Mouse (Mus musculus): ENCODE results near the gene Olfr1133. TPM values are rescaled to one million over a fixed set of nuclear protein-coding genes. Genes with fewer than 3 reads are reported as not detected.
"Not testable (repeated sequence)": the region's sequence is repeated elsewhere in the genome, so short reads cannot be mapped to it uniquely, and the experiment has no call there.

The Olfr1133 gene
- polyA plus RNA-seq, 1 experiment from 2014 or later: not detected

DNA sequence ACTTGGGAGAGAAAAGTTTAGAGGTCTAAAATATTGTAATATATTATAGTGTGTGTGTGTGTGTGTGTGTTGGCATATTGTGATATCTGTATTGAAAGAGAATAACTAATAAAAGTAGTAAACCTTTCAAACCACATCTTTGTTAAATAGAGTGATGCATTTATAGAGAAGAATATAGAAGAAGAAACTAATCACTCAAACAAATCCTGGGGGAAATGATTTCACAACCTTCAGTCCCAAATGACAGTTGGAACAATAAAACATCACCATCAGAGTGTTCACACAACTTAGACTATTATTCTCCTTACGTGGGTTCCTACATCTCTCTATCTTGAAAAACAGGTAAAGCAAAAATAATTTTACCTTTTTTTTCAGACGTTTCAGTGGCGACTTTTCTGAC, 20.4 kb downstream of the Olfr1133 start, which contains the start of gene Olfr1131:
Gene Olfr1131, plus strand, starts transcription at position 301 of the 400 bp plus-strand sequence.
- DNase-seq (ENCODE audit: low spot score) (no peak), ATAC-seq (ENCODE audit: low FRiP score, low TSS enrichment) (no peak)
- no peak within 1 kb of the TSS for H3K9ac ChIP-seq (ENCODE audit: low read length)
- H3K4me3 ChIP-seq (ENCODE audit: low read depth, low read length): no peak within 1 kb of the TSS
- TF ChIP-seq CTCF (IDR thresholded peaks at IDR 0.05; ENCODE audit: low read depth) (no peak), EP300 (optimal IDR thresholded peaks at IDR 0.05) (no peak)
- H3K9me3 ChIP-seq (ENCODE audit: control insufficient read depth, low read length): no peaks in the 10 kb centered on the region
- H3K27ac ChIP-seq (replicated peaks): no peak within 1 kb of the TSS
- no peaks in the 10 kb centered on the region for H3K27me3 ChIP-seq (ENCODE audit: control insufficient read depth, insufficient read depth, low read length)
- 50% methylated on average over 3 of the region's 3 CpGs for WGBS
- no peak within 1 kb of the TSS for H3K4me2 ChIP-seq (replicated peaks; ENCODE audit: low read depth)
- H3K4me1 ChIP-seq (replicated peaks; ENCODE audit: control insufficient read depth, insufficient read depth): no peaks in the 10 kb centered on the region
- no peaks in the 10 kb centered on the region for H3K36me3 ChIP-seq (ENCODE audit: control insufficient read depth, insufficient read depth, low read length)

- not testable (repeated sequence) for H3K9ac ChIP-seq (ENCODE audit: low read length); H3K27ac ChIP-seq (replicated peaks); ATAC-seq (ENCODE audit: low FRiP score, low TSS enrichment); H3K4me1 ChIP-seq (replicated peaks; ENCODE audit: control insufficient read depth, insufficient read depth); H3K27me3 ChIP-seq (ENCODE audit: control insufficient read depth, insufficient read depth, low read length); H3K4me3 ChIP-seq (ENCODE audit: low read depth, low read length); H3K9me3 ChIP-seq (ENCODE audit: control insufficient read depth, low read length); H3K4me2 ChIP-seq (replicated peaks; ENCODE audit: low read depth); H3K36me3 ChIP-seq (ENCODE audit: control insufficient read depth, insufficient read depth, low read length); DNase-seq (ENCODE audit: low spot score)
Measured at GRCm38 (mm10) chr2:87605912-87606311, 41.3 kb downstream of the Olfr1133 start, which contains the start of gene Olfr1130. Olfr1130 (plus strand) TSS chr2:87606212.

Other genes starting within 250 kb of the Olfr1133 start
- not detected in 2 replicates for gene Olfr1123, start 230.7 kb downstream of the Olfr1133 start, polyA plus RNA-seq (2015; fragmentation: Nextera tagmentation; extraction: Ambion mirVana)
- gene Olfr1124, start 217.1 kb downstream of the Olfr1133 start, polyA plus RNA-seq (2015; fragmentation: Nextera tagmentation; extraction: Ambion mirVana): 0.05 TPM in 1 of 2 replicates, not detected in the other
- not detected in 2 replicates for gene Olfr1126, start 193.4 kb downstream of the Olfr1133 start, polyA plus RNA-seq (2015; fragmentation: Nextera tagmentation; extraction: Ambion mirVana)
- not detected in 2 replicates for gene Pramel7, start 150.3 kb downstream of the Olfr1133 start, polyA plus RNA-seq (2015; fragmentation: Nextera tagmentation; extraction: Ambion mirVana)
- not detected in 2 replicates for gene Pramel6, start 140.8 kb downstream of the Olfr1133 start, polyA plus RNA-seq (2015; fragmentation: Nextera tagmentation; extraction: Ambion mirVana)
- gene Olfr153, start 115.6 kb downstream of the Olfr1133 start, polyA plus RNA-seq (2015; fragmentation: Nextera tagmentation; extraction: Ambion mirVana): not detected in 2 replicates
- not detected in 2 replicates for gene Olfr1128, start 101.8 kb downstream of the Olfr1133 start, polyA plus RNA-seq (2015; fragmentation: Nextera tagmentation; extraction: Ambion mirVana)
- gene Olfr1129, start 73.5 kb downstream of the Olfr1133 start, polyA plus RNA-seq (2015; fragmentation: Nextera tagmentation; extraction: Ambion mirVana): not detected in 2 replicates
- not detected in 2 replicates for gene Olfr1130, start 41.2 kb downstream of the Olfr1133 start, polyA plus RNA-seq (2015; fragmentation: Nextera tagmentation; extraction: Ambion mirVana)
- not detected in 2 replicates for gene Olfr1131, start 20.3 kb downstream of the Olfr1133 start, polyA plus RNA-seq (2015; fragmentation: Nextera tagmentation; extraction: Ambion mirVana)
- not detected in 2 replicates for gene Olfr1132, start 9.8 kb downstream of the Olfr1133 start, polyA plus RNA-seq (2015; fragmentation: Nextera tagmentation; extraction: Ambion mirVana)
- not detected in 2 replicates for gene Olfr1134, start 11.1 kb upstream of the Olfr1133 start, polyA plus RNA-seq (2015; fragmentation: Nextera tagmentation; extraction: Ambion mirVana)
- not detected in 2 replicates for gene Olfr1135, start 26.3 kb upstream of the Olfr1133 start, polyA plus RNA-seq (2015; fragmentation: Nextera tagmentation; extraction: Ambion mirVana)
- not detected in 2 replicates for gene Olfr1136, start 46.6 kb upstream of the Olfr1133 start, polyA plus RNA-seq (2015; fragmentation: Nextera tagmentation; extraction: Ambion mirVana)
- gene Olfr1137, start 65.8 kb upstream of the Olfr1133 start, polyA plus RNA-seq (2015; fragmentation: Nextera tagmentation; extraction: Ambion mirVana): not detected in 2 replicates
- gene Olfr1138, start 92.6 kb upstream of the Olfr1133 start, polyA plus RNA-seq (2015; fragmentation: Nextera tagmentation; extraction: Ambion mirVana): not detected in 2 replicates
- not detected in 2 replicates for gene Olfr1140, start 96.4 kb upstream of the Olfr1133 start, polyA plus RNA-seq (2015; fragmentation: Nextera tagmentation; extraction: Ambion mirVana)
- gene Olfr1141, start 106.6 kb upstream of the Olfr1133 start, polyA plus RNA-seq (2015; fragmentation: Nextera tagmentation; extraction: Ambion mirVana): not detected in 2 replicates
- gene Olfr152, start 132.1 kb upstream of the Olfr1133 start, polyA plus RNA-seq (2015; fragmentation: Nextera tagmentation; extraction: Ambion mirVana): not detected in 2 replicates
- not detected in 2 replicates for gene Olfr1143, start 153.2 kb upstream of the Olfr1133 start, polyA plus RNA-seq (2015; fragmentation: Nextera tagmentation; extraction: Ambion mirVana)
- gene Olfr1145, start 162.4 kb upstream of the Olfr1133 start, polyA plus RNA-seq (2015; fragmentation: Nextera tagmentation; extraction: Ambion mirVana): not detected in 2 replicates
- gene Olfr1148, start 183.2 kb upstream of the Olfr1133 start, polyA plus RNA-seq (2015; fragmentation: Nextera tagmentation; extraction: Ambion mirVana): not detected in 2 replicates
- gene Olfr1150-ps1, start 196.6 kb upstream of the Olfr1133 start, polyA plus RNA-seq (2015; fragmentation: Nextera tagmentation; extraction: Ambion mirVana): not detected in 2 replicates
- gene Olfr1151, start 208.5 kb upstream of the Olfr1133 start, polyA plus RNA-seq (2015; fragmentation: Nextera tagmentation; extraction: Ambion mirVana): not detected in 2 replicates
- not detected in 2 replicates for gene Olfr1152, start 219.1 kb upstream of the Olfr1133 start, polyA plus RNA-seq (2015; fragmentation: Nextera tagmentation; extraction: Ambion mirVana)
- gene Olfr1153, start 247.6 kb upstream of the Olfr1133 start, polyA plus RNA-seq (2015; fragmentation: Nextera tagmentation; extraction: Ambion mirVana): 0.10 TPM in 1 of 2 replicates, not detected in the other